Mouse (Mus musculus) liver, embryonic 13.5 days (tissue): ENCODE measurements around the gene Sf3a2. TPM values are rescaled to one million over a fixed set of nuclear protein-coding genes. Genes with fewer than 3 reads are reported as not detected.
"Not testable (repeated sequence)": the region's sequence is repeated elsewhere in the genome, so short reads cannot be mapped to it uniquely, and the experiment has no call there.

Experiments used
- ATAC-seq: fragments of 200-750 bp; cut with Nextera tagmentation; 2 replicates; pipeline ENCODE4 v1.8.0; 2017; ENCODE audit warnings: low read depth, mild to moderate bottlenecking, moderate number of reproducible peaks, moderate library complexity
- DNase-seq: peaks from one replicate; pipeline ENCODE4 v3.0.0; 2022
- H3K27ac ChIP-seq: fragments of 300-500 bp; sonication (generic); 2 replicates; pipeline ENCODE4 v1.5.1; 2015; ENCODE audit warnings: moderate library complexity, mild to moderate bottlenecking, inconsistent platforms
- H3K27me3 ChIP-seq: fragments of 300-500 bp; sonication (generic); 2 replicates; pipeline ENCODE4 v1.6.1; 2015; ENCODE audit warnings: mild to moderate bottlenecking, inconsistent platforms
- H3K36me3 ChIP-seq: fragments of 300-500 bp; sonication (generic); 2 replicates; pipeline ENCODE4 v1.6.1; 2015; ENCODE audit warnings: mild to moderate bottlenecking, inconsistent platforms
- H3K4me1 ChIP-seq: fragments of 300-500 bp; sonication (generic); replicated peaks from 2 replicates; pipeline ENCODE4 v1.6.1; 2015; ENCODE audit warnings: inconsistent platforms
- H3K4me2 ChIP-seq: fragments of 300-500 bp; sonication (generic); 2 replicates; pipeline ENCODE4 v1.6.1; 2015; ENCODE audit warnings: inconsistent platforms, mild to moderate bottlenecking, moderate library complexity
- H3K4me3 ChIP-seq: fragments of 300-500 bp; sonication (generic); replicated peaks from 2 replicates; pipeline ENCODE4 v1.5.1; 2015; ENCODE audit warnings: mild to moderate bottlenecking, inconsistent platforms
- H3K9ac ChIP-seq: fragments of 300-500 bp; sonication (generic); 2 replicates; pipeline ENCODE4 v1.6.1; 2015; ENCODE audit warnings: mild to moderate bottlenecking, inconsistent platforms
- H3K9me3 ChIP-seq: fragments of 300-500 bp; sonication (generic); replicated peaks from 2 replicates; pipeline ENCODE4 v1.6.1; 2016; ENCODE audit warnings: inconsistent platforms
- WGBS: fragments of 180-500 bp; shearing (Covaris S2); methylation state at CpG from one replicate; pipeline ENCODE4 v1.1.7; 2015; ENCODE audit not compliant: insufficient replicate concordance; 5-methylcytosine and 5-hydroxymethylcytosine counted together
- polyA plus RNA-seq: library from polyadenylated mRNA; unstranded; fragments of >200 nt; fragmentation: Nextera tagmentation; extraction: Ambion mirVana; gene quantifications from 2 replicates; pipeline ENCODE4 v1.2.1, GENCODE M21; 2015

Sf3a2 gene
- polyA plus RNA-seq, 1 experiment from 2014 or later: 35.7 TPM

GRCm38 (mm10) chr10:80806341-80807056, 8.5 kb downstream of the Sf3a2 start:
- H3K27me3 ChIP-seq: peaks cover 54% of the 10 kb centered on the region
- no peak for DNase-seq

DNA sequence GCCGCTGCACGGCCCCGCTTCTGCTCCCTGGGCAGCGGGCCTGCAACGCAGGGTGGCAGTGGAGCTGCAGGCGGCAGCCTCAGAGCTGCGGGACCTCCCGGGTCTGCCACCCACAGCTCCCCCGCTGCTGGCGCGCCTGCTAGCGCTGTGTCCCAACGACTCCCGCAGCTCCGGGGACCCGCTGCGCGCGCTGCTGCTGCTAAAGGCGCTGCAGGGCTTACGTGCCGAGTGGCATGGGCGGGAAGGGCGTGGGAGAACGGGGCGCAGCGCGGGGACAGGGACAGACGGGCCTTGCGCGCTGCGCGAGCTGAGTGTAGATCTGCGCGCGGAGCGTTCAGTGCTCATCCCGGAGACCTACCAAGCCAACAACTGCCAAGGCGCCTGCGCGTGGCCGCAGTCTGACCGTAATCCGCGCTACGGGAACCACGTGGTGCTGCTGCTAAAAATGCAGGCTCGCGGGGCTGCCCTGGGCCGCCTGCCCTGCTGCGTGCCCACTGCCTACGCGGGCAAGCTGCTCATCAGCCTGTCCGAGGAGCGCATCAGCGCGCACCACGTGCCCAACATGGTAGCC, 9.1 kb downstream of the Sf3a2 start:
- H3K36me3 ChIP-seq: peaks cover 35% of the 10 kb centered on the region
- ATAC-seq (peak; percentile 28; the same call in 1 of the 2 replicates), DNase-seq (peak; percentile 46)
- H3K4me3 ChIP-seq: peak overlapping the region; percentile 60
- peak overlapping the region; percentile 82 for H3K4me2 ChIP-seq
- under 1% methylated on average over 58 of the region's 58 CpGs for WGBS
- H3K9ac ChIP-seq: peak overlapping the region; percentile 67
- peak overlapping the region; percentile 39 for H3K27ac ChIP-seq
- H3K4me1 ChIP-seq: peaks cover 59% of the 10 kb centered on the region
- H3K27me3 ChIP-seq: peaks cover 61% of the 10 kb centered on the region
- H3K9me3 ChIP-seq: no peaks in the 10 kb centered on the region

More at GRCm38 (mm10) chr10:80806341-80807056, 8.5 kb downstream of the Sf3a2 start:
- peak overlapping the region; percentile 82 for H3K4me2 ChIP-seq
- peak overlapping the region; percentile 60 for H3K4me3 ChIP-seq
- H3K9me3 ChIP-seq: no peaks in the 10 kb centered on the region
- WGBS: 60% methylated on average over 34 of the region's 34 CpGs
- ATAC-seq: peak; percentile 9; the same call in 1 of the 2 replicates
- H3K9ac ChIP-seq: peak overlapping the region; percentile 67
- H3K4me1 ChIP-seq: peaks cover 60% of the 10 kb centered on the region
- H3K27ac ChIP-seq: peak overlapping the region; percentile 39
- H3K36me3 ChIP-seq: peaks cover 41% of the 10 kb centered on the region

- no peak for DNase-seq
- peaks cover 70% of the 10 kb centered on the region for H3K27me3 ChIP-seq
- H3K4me1 ChIP-seq: peaks cover 59% of the 10 kb centered on the region
- 20% methylated on average over 40 of the region's 40 CpGs for WGBS
- peak overlapping the region; percentile 67; the same call in 1 of the 2 replicates for H3K9ac ChIP-seq
- H3K4me2 ChIP-seq: peak overlapping the region; percentile 82
- peak overlapping the region; percentile 16 for H3K4me3 ChIP-seq
- no peak overlapping the region for H3K27ac ChIP-seq
- H3K36me3 ChIP-seq: peaks cover 23% of the 10 kb centered on the region
- H3K9me3 ChIP-seq: no peaks in the 10 kb centered on the region
- no peak for ATAC-seq
These were observed 10.3 kb downstream of the Sf3a2 start for GRCm38 (mm10) chr10:80808099-80808984.

DNA sequence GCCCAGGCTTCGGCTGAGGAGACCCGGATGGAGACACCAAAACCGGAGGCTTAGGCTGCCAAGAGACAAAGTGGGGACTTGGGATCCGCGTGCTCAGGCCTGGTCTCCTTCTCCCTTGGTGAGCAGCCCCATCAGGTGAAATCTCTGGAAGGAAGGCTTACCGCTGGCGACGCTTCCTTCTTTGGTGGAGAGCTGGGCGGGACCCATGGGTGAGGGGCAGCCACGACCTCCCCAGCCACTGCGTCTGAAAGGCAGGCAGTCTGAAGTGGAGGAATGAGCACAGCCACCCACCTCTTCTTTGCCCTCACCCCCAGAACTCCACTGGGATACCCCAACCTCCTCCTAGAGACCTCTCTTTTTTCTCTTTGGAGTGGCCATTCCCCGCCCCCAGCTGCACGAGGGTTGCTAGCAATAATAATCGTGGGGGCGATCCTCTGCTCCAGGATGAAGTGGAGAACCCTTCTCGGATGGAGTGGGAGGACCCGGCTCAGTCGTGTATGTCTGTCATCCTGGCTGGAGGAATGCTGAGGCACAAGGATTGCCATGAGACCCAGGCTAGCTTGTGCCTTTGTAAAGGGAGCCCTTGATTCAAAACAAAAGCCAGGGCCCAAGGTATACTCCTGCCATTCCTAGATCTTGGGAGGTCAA, 11.1 kb downstream of the Sf3a2 start:
- peaks cover 59% of the 10 kb centered on the region for H3K4me1 ChIP-seq
- peaks cover 73% of the 10 kb centered on the region for H3K27me3 ChIP-seq

GRCm38 (mm10) chr10:80810084-80810483, 12.1 kb downstream of the Sf3a2 start:
- H3K4me3 ChIP-seq: no peak overlapping the region
- peak overlapping the region; percentile 36 for H3K4me2 ChIP-seq
- peaks cover 73% of the 10 kb centered on the region for H3K27me3 ChIP-seq
- 6% methylated on average over 20 of the region's 20 CpGs for WGBS
- no peaks in the 10 kb centered on the region for H3K9me3 ChIP-seq
- peak overlapping the region; percentile 28; the same call in 1 of the 2 replicates for H3K9ac ChIP-seq
- no peak for DNase-seq
- H3K4me1 ChIP-seq: peaks cover 51% of the 10 kb centered on the region
- no peak for ATAC-seq
- no peak overlapping the region for H3K27ac ChIP-seq
- H3K36me3 ChIP-seq: peaks cover 6% of the 10 kb centered on the region

More for the DNA sequence above, 11.1 kb downstream of the Sf3a2 start:
- Histone ChIP-seq H3K4me3 (peak overlapping the region; percentile 16), H3K36me3 (peaks cover 15% of the 10 kb centered on the region), H3K9ac (no peak overlapping the region), H3K9me3 (no peaks in the 10 kb centered on the region), H3K27ac (no peak overlapping the region), H3K4me2 (peak overlapping the region; percentile 82)
- no peak for ATAC-seq
- WGBS: 8% methylated on average over 18 of the region's 18 CpGs
- DNase-seq: no peak

DNA sequence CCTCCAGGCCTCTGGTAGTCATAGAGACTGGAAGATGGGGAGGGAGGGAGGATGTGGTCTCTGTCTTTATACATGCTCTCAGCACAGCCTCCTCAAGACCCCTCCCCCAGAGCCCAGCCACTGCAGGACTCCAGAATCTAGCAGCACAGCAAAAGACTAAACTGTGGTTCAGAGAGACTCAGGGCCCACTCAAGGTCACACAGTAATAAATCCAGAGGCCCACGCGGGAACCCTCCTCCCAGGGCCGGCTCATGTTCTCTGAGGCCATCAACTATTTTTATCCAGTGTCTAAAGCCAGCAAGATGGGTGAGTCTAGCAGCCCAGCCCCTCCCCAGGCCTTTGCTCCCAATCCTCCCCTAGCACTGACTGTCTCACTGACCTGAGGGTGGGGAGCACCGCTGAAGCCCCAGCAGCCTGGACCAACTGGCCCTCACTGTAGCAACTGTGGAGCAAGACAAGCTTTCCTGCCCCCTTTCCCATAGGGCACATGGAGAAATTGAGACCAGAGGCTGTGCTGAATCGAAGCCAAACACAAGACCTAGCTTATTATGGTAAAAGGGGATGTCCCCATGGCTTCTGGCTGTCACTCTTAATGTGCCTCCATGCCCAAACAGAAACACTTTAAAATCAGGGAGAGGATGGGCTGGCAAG, 14.5 kb downstream of the Sf3a2 start:
- no peaks in the 10 kb centered on the region for H3K36me3 ChIP-seq
- 54% methylated on average over 5 of the region's 5 CpGs for WGBS
- H3K4me1 ChIP-seq: peaks cover 27% of the 10 kb centered on the region
- H3K27ac ChIP-seq: no peak overlapping the region
- no peak overlapping the region for H3K4me3 ChIP-seq
- no peak for DNase-seq
- ATAC-seq: no peak
- H3K27me3 ChIP-seq: peaks cover 59% of the 10 kb centered on the region
- no peak overlapping the region for H3K9ac ChIP-seq
- H3K9me3 ChIP-seq: no peaks in the 10 kb centered on the region
- no peak overlapping the region for H3K4me2 ChIP-seq

DNA sequence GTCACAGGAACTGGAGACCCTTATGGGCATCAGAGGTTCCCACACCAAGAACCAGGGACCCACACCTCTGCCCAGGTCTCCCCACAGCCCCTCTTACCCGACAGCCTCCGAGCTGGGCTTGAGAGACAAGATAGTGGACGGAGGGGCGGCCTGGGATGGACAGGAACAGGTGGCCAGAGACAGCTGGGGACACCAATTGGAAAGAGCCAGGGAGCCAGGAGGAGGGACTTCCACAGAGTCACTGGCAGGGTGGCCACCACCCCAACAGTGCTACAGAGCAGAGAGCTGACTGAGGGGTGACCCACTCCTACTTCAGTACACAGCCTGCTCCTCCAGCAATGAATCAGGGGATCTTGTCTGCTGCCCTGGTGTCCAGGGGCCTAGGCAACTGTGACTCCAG, 15.4 kb downstream of the Sf3a2 start, which contains the start of gene Jsrp1:
Jsrp1 (minus strand) TSS at position 133 of the 400 bp plus-strand sequence.
- Histone ChIP-seq H3K4me3 (no peak within 1 kb of the TSS), H3K36me3 (no peaks in the 10 kb centered on the region), H3K27ac (no peak within 1 kb of the TSS), H3K4me2 (no peak within 1 kb of the TSS), H3K9me3 (no peaks in the 10 kb centered on the region), H3K4me1 (peaks cover 26% of the 10 kb centered on the region), H3K27me3 (peaks cover 50% of the 10 kb centered on the region), H3K9ac (no peak within 1 kb of the TSS)
- ATAC-seq (no peak), DNase-seq (no peak)
- WGBS: 63% methylated on average over 4 of the region's 4 CpGs

DNA sequence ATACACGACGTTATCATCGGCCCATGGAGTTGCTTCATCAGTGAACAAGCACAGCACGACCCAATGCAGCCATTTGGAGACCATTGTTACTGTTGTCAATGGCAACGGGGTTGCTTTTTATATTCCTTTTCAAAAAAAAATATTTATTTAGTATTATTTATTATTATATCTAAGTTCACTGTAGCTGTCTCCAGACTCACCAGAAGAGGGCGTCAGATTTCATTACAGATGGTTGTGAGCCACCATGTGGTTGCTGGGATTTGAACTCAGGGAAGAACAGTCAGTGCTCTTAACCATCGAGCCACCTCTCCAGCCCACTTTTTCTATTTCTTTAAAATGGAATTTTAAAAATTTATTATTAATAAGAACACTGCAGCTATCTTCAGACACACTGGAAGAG, 16.8 kb downstream of the Sf3a2 start:
- Histone ChIP-seq H3K9me3 (no peaks in the 10 kb centered on the region), H3K27ac (no peak overlapping the region), H3K27me3 (peaks cover 36% of the 10 kb centered on the region), H3K4me3 (no peak overlapping the region), H3K4me2 (no peak overlapping the region), H3K9ac (no peak overlapping the region), H3K36me3 (no peaks in the 10 kb centered on the region), H3K4me1 (peaks cover 29% of the 10 kb centered on the region)
- DNase-seq: no peak
- 57% methylated on average over 7 of the region's 7 CpGs for WGBS
- ATAC-seq: no peak

DNA sequence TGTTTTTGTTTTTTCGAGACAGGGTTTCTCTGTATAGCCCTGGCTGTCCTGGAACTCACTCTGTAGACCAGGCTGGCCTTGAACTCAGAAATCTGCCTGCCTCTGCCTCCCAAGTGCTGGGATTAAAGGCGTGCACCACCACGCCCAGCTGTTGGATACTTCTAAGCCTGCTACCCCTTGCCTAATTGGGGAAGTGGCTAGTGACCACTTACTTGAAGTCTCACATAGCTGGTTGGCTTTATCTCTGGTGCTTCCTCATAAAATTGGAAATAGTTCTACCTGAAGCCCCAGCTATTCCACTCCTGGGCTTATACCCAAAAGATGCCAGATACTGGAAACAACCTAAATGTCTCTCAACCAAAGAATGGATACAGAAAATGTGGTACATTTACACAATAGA, 18.3 kb downstream of the Sf3a2 start:
- H3K36me3 ChIP-seq, DNase-seq, H3K4me3 ChIP-seq, H3K27ac ChIP-seq, ATAC-seq, H3K4me2 ChIP-seq, H3K9me3 ChIP-seq, H3K9ac ChIP-seq: not testable (repeated sequence)
- Histone ChIP-seq H3K27me3 (peaks cover 21% of the 10 kb centered on the region), H3K4me1 (peaks cover 31% of the 10 kb centered on the region)
- WGBS: 49% methylated on average over 3 of the region's 3 CpGs

DNA sequence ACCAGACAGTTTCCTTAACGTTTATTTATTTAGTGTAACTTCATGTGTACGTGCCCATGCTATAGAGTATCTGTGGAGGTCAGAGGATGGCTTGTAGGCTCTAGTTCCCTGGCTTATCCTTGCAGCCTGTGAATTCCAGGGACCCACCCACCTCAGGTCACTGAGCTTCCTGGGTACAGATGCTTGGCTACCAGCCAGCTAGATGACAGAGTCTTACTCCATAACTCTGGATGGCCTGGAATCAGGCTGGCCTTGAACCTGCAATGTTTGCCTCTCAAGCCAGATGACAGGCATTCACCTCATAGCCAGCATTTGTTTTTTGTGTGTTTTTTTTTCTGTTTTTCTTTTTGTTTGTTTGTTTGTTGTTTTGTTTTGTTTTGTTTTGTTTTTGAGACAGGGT, 19.2 kb downstream of the Sf3a2 start:
- peaks cover 12% of the 10 kb centered on the region for H3K27me3 ChIP-seq
- no peak overlapping the region for H3K4me2 ChIP-seq
- H3K27ac ChIP-seq: peak overlapping the region; percentile 3; the same call in 1 of the 2 replicates
- 69% methylated on average over 2 of the region's 2 CpGs for WGBS
- H3K4me3 ChIP-seq: no peak overlapping the region
- DNase-seq (no peak), ATAC-seq (no peak)
- H3K9ac ChIP-seq: no peak overlapping the region
- no peaks in the 10 kb centered on the region for H3K9me3 ChIP-seq
- no peaks in the 10 kb centered on the region for H3K36me3 ChIP-seq
- H3K4me1 ChIP-seq: peaks cover 33% of the 10 kb centered on the region
